Mouse (Mus musculus) ES-CJ7 (cell line): ENCODE data around the gene Celf5.
"Not testable (repeated sequence)": the region's sequence is repeated elsewhere in the genome, so short reads cannot be mapped to it uniquely, and the experiment has no call there.

ENCODE experiments used
- DNase-seq: peaks from one replicate; pipeline ENCODE4 v3.0.0; 2011; ENCODE audit warnings: low read depth, low spot score

The Celf5 gene

DNA sequence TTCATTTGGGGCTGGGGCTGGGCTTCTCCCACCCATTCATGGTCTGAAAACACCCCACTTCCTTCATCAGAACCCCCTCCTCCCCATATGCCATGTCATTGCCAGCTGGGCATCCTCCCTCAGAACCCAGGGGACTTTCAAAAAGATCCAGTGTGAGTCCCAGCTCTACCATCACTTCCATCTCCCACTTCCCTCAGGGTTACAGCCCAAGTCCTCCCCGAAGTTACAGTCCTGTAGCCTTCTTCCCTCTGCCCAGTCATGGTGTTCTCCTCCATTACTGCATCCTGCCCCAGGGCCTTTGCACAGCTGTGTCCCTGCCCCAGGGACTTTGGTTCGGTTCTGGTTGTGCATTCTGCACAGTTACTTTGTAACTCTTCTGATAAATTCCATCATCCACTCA, 28.4 kb downstream of the Celf5 start:
- DNase-seq, result no peak

DNA sequence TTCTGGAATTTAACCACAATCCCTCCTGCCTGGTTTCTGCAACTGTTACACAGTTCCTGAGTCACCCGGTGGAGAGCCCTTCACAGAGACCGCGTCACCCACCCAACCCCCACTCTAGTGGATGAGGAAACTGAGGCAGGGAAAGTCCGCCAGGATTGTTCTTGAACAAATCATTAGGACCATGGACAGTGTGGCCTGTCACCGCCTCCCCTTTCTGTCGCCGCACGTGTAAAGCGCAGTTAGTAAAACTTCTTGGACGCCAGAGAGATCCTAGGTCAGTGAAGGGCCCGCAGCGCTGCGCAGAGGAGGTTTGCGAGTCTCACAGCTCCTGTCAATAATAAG, 29.6 kb downstream of the Celf5 start:
- no peak for DNase-seq

DNA sequence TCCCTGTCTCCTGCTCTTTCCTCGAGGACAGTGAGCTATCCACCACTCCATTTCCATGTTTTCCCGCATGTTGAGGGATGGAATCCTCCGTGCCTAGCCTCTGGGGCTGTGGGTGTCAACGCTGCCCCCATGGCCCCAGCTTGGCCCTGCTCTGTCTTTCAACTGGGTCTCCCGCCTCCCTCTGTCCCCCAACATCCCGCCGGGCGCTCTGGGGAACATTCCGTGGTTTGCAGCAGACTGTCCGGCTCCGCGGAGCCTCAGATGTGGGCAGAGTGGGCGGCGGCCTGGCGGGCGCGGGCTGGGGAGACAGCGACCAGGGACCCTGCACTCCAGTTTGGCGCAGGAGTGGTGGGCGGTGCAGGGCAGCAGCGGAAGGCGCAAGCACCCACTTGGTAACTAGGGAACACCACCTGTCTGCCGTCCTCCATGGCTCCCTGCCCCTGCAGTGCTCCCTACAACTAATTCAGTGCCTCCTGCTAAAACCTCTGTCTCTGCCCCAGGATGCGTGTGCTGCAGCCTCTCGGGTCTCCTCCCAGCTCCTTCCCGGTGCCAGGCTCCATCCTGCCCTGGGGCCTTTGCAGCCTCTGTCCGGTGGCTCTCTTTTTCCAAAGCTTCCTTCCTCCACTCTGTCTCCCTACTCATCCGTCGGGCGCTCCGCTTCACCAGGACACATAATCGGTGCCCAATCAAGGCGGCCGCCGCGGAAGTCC, 30.1 kb downstream of the Celf5 start:
- no peak for DNase-seq

- DNase-seq, result no peak
Observed at GRCm38 (mm10) chr10:81451365-81451745, 31.2 kb downstream of the Celf5 start.

- DNase-seq, result no peak
Observed at GRCm38 (mm10) chr10:81450641-81451364, 31.7 kb downstream of the Celf5 start.

DNA sequence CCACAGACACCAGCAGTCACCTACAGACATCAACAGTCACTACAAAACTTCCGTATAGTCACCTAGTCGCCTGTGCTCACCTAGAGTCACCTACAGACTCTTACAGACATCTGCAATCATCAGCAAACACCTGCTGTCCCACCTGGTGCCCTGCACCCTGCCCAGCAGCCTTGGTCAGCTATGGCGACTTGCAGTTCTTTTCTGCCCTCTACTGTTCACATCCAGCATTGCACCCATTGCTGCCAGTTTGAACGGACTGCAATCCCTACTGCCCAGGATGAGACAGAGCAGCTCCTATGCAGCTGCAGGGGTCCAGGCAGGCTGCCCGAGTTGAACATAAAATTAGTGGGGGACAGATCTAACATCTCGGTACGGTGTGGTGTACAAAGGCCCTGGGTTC, 32.4 kb downstream of the Celf5 start:
- DNase-seq, result peak; percentile 84

- DNase-seq, result not testable (repeated sequence)
Observed at GRCm38 (mm10) chr10:81445516-81445915, 37.0 kb downstream of the Celf5 start.

DNA sequence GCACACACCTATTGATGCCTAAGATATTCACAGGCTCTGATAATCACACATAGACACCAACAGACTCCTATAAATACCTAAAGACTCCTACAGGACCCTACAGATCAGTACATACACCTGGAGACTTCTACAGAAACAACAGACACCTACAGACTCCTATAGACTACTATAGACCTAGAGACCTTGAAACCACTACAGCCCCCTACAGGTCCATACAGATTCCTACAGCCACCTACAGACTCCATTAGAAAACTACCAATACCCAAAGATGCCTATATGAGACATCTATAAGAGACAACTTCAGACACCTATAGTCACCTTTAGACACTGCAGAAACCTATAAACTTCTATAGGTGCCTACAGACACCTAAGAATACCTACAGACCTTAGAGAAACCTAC, 41.5 kb downstream of the Celf5 start:
- no peak for DNase-seq

GRCm38 (mm10) chr10:81435436-81435835, 47.1 kb downstream of the Celf5 start:
- DNase-seq, result no peak

DNA sequence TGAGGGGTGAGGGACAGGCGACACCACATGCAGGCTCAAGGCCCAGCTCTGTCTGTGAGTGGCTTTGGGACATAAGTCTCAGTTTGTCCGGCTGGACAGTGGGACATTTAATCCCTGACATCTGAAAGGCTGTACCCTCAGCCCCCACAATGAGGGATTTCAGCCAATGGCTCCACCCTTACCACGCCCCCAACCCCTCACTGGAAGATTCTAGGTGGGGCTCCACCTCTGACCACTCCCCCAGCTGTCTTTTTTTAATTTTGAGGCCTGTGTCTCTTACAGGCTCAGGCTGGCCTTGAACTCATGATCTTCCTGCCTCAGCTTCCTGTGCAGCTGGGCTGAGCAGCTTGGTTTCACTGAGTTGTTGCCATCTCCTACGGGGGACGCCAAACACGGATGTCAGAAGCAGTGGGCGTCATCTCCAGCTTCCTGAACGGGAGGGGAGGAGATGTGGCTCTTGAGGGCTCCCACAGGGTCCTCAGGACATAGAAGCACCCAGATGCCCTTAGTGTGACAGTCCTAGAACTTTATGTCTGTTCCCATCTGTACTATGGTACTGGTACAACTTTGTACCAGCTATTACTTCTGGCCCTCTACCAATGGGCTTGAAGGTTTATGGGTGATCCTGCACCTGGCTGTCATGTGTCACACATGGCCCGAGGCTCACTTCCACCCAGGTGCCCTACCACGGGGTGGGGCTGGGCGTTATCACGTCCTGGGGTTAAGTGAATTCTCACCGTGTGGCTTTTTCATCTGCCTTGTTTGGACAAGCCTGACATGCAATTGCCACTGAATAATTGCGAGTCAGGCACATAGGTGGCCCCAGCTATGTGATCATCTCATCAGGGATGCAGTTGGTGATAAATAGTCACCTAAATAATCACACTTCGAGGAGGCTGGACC, 47.9 kb downstream of the Celf5 start:
- DNase-seq, result no peak

DNA sequence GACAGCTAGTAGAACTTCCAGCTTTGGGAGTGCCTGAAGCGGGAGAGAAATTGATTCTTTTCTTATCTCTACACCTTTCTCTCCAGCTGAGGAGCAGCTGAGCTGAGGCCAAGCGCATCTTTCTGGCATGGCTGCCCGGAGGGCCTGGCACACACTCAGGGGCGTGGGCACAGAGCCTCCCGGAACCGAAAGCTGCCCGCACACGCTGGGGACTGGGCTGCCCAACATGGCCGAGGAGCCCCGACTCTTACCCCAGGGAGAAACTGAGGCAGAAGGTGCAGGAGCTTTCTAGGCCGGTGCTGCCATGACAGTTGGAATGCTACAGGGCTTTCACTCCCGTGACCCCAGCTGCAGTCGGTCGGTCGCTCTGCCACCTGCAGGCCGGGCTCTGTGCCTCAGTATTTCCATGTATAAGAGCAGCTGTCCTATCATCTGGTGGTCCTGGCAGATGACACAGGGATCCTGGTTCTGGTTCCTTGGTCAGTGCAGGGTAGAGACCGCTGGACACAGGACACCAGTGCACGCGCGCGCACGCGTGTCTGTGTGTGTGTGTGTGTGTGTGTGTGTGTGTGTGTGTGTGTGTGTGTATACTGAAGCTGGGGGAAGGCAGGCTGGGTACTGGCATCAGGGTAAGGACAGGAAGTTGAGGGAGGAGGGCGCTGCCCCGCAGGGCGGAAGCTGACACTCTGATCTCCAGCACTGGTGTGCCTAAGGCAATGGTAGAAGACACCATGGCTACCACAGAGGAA, 48.8 kb downstream of the Celf5 start:
- no peak for DNase-seq

DNA sequence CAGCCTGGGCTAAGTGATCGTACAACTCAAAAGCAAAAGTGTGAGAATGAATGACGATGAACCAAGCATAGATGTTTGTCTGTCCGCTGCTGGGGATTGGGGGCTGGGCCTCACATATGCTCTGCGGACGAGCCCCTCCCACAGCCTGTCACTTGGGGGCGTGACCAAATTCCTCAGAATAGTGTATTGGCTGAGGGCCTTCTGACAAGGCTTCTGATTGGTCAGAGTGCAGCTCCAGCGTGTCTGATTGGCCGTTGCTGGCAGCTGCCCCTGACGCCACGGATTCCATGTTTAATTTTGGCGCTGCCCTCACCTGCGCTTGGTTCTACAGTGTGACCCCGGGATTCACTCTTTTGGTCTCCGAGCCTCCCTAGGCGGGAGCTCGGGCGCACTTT, 49.6 kb downstream of the Celf5 start:
- peak; percentile 94 for DNase-seq

GRCm38 (mm10) chr10:81432169-81432867, 50.2 kb downstream of the Celf5 start:
- DNase-seq, result no peak

DNA sequence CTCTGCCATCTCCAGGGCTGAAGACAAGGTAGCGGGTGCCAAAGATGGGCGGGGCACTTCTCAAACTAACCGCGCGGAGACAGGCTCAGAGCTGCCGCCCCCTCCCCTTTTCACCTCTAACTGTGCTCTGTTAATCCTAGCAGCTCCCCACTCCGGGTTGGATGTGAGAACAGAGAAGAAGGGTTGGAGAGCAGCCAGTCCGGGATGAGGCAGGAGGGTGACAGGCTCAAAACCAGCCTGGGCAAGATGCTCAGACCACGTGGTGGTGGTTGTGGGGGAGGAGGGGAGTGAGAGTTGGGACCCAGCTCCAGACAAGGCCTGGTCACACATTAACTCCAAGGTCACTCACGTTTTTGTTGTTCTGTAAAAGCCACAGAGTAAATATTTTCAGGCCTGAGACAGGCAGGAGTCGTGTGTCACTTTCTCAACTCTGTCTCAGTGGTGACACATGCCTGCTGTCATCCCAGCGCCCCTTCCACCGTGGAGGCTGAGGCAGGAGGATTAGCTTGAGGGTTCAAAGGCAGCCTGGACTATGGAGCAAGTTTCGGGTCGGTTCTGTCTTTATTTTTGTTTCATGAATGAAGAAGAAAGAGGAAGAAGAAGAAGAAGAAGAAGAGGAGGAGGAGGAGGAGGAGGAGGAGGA, 50.9 kb downstream of the Celf5 start:
- peak; percentile 76 for DNase-seq

DNA sequence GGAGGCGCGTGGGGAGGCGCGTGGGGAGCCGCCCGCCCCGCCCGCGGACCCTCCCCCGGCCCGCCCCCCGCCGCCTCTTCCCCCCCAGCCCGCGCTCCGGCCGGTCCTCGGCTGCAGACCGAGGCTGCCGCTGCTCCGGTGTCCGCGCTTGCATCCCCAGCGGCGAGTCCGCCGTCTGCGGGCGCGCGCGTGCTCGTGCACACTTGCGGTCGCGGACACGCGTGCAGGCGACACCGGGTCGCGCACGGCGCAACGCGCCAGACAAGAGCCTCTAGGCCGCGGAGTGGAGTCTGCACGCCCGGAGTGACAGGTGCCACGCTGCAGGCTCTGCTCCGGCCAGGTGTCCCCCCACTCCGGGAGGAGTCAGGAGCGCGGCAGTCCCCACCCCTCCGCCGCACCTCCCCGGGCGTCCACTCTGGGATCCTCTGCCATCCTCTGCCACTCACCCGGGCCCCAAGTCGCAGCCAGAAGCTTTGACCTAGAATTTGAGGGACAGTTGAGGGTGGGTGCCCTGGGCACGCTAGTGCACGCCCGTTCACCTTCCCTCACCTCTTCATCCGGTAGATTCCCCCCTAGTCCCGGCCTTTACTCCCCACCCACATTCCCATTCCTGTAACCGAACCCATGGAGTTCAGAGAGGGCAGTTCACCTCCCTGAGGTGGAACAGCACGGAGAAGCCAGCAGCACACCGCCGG, 51.5 kb downstream of the Celf5 start:
- DNase-seq, result peak; percentile 16

GRCm38 (mm10) chr10:81430141-81430830, 52.2 kb downstream of the Celf5 start:
- peak; percentile 56 for DNase-seq

GRCm38 (mm10) chr10:81429605-81430061, 52.9 kb downstream of the Celf5 start:
- peak; percentile 96 for DNase-seq

- no peak for DNase-seq
Observed at GRCm38 (mm10) chr10:81429092-81429491, 53.4 kb downstream of the Celf5 start.

DNA sequence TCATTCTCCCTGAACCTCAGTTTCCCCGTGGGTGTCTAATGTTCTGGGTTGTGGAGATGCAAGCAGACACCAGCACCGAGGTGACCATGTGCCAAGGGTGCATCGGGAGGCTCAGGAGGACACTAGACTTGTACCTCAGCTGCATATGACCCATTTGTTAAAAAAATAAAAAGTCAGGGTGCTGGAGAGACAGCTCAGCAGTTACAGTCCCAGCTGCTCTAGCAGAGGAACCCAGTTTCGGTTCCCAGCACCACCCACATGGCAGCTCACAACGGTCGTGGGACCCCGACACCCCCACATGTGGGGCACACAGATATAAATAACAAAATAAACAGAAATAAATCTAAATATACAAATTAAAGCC, 54.0 kb downstream of the Celf5 start:
- no peak for DNase-seq
